Mouse (Mus musculus): ENCODE measurements around the gene Fam213b. TPM values are rescaled to one million over a fixed set of nuclear protein-coding genes. Genes with fewer than 3 reads are reported as not detected.

Gene Fam213b
- polyA plus RNA-seq, 1 experiment from 2014 or later = 41.3 TPM

- H3K27ac ChIP-seq = no peak overlapping the region
Measured at GRCm38 (mm10) chr4:154933306-154933907, 34.5 kb upstream of the Fam213b start.

DNA sequence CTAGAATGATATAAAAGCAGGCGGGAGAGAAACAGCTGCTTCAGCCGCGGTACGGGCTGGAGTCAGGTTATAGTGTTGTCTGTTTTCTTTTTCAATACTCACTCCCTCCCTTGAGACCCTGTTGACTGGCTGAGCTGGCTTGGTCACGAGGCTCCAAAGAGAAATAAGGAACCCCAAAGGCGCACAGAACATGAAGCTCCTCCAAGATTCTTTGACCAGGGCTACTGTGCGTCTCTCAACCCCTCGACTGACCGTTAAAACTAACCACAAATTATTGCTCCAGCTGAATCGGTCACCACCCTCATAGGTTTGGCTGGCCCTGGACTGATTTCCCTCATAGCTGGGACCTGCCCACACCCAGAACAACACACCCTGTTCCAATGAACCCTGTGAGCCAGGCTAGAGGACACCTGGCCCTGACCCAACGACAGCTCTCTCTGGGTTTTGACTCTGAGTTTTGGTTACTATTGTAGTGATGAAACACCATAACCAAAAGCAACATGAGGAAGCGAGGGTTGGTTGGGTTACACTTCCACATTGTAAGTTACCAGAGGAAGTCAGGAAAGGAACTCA is 30.2 kb upstream of the Fam213b start:
- peaks cover 38% of the 10 kb centered on the region for H3K79me2 ChIP-seq (ENCODE audit: inconsistent target)
- H3K36me3 ChIP-seq (ENCODE audit: inconsistent target) = peaks cover 20% of the 10 kb centered on the region
- 14% methylated on average over 12 of the region's 12 CpGs for WGBS (ENCODE audit: missing documents)
- H3K27ac ChIP-seq = peak overlapping the region; percentile 96
- H3K4me3 ChIP-seq (ENCODE audit: inconsistent target) = peak overlapping the region; percentile 75; the same call in 1 of the 2 replicates

More at GRCm38 (mm10) chr4:154933306-154933907, 34.5 kb upstream of the Fam213b start:
- Histone ChIP-seq H3K79me2 (ENCODE audit: inconsistent target) (no peaks in the 10 kb centered on the region), H3K36me3 (ENCODE audit: inconsistent target) (no peaks in the 10 kb centered on the region), H3K4me3 (ENCODE audit: inconsistent target) (no peak overlapping the region)
- WGBS (ENCODE audit: missing documents) = 93% methylated on average over 13 of the region's 13 CpGs

DNA sequence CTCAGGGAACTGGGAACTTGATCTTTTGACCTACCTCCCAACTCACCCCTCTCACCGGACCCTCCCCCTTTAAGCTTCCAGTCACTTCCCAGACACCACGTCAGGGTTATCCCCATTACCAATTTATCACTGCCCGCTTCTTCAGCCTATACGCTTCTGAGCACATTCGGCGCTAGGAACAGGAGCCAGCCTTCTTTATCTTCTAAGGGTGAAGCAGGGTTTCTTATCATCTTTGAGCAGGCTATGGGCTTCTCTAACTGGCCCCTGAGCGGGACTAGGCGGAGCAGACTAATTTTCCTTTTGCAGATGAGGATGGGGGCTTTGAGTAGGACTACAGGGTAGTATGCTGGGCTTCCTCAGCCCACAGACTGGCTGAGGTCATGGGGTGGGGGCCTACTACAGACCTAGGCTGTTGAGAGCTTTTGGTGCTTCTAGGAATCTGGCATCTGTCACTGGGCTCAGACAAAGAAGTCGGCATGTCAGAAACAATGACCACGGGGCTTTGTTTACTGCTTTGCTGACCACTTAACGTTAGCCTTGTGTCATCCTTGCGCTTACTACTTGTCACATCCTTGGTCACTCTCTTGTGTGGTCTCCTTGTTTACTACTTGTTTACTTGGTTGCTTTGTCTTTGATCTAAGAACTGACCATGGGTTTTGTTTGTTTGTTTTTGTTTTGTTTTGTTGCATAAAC is 29.6 kb upstream of the Fam213b start, which contains the start of gene Tnfrsf14:
Tnfrsf14 (minus strand) TSS at position 169 of the 693 bp plus-strand sequence.
- 27% methylated on average over 12 of the region's 12 CpGs for WGBS (ENCODE audit: missing documents)
- Histone ChIP-seq H3K27ac (peak within 1 kb of the TSS; percentile 96), H3K79me2 (ENCODE audit: inconsistent target) (peaks cover 44% of the 10 kb centered on the region)

DNA sequence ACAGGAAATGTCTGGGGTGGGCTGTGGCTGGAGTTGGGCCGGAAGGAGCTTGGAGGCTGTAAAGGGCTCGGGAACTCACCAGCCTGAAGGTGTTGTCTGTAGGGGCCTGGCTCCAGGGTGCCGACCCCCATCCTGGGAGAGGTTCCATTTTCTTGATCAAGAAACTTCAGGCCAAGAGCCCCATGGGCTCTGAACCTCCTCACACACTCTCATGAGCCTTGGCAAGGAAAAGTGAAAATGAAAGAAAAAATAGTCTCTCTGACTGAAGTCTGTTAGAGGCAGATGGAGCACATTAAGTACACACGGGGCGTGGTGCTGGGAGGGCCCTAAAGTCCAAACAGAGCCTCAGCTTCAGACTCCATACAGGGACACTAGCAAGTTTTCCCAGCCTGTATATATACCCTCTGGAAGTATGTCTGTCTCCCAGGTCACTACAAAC is 29.0 kb upstream of the Fam213b start:
- Histone ChIP-seq H3K4me3 (ENCODE audit: inconsistent target) (peak overlapping the region; percentile 75), H3K36me3 (ENCODE audit: inconsistent target) (peaks cover 33% of the 10 kb centered on the region), H3K27ac (peak overlapping the region; percentile 96), H3K79me2 (ENCODE audit: inconsistent target) (peaks cover 51% of the 10 kb centered on the region)
- WGBS (ENCODE audit: missing documents) = 2% methylated on average over 5 of the region's 5 CpGs

More for the DNA sequence above, 29.6 kb upstream of the Fam213b start, which contains the start of gene Tnfrsf14:
- peak within 1 kb of the TSS; percentile 75 for H3K4me3 ChIP-seq (ENCODE audit: inconsistent target)
- H3K36me3 ChIP-seq (ENCODE audit: inconsistent target) = peaks cover 27% of the 10 kb centered on the region

DNA sequence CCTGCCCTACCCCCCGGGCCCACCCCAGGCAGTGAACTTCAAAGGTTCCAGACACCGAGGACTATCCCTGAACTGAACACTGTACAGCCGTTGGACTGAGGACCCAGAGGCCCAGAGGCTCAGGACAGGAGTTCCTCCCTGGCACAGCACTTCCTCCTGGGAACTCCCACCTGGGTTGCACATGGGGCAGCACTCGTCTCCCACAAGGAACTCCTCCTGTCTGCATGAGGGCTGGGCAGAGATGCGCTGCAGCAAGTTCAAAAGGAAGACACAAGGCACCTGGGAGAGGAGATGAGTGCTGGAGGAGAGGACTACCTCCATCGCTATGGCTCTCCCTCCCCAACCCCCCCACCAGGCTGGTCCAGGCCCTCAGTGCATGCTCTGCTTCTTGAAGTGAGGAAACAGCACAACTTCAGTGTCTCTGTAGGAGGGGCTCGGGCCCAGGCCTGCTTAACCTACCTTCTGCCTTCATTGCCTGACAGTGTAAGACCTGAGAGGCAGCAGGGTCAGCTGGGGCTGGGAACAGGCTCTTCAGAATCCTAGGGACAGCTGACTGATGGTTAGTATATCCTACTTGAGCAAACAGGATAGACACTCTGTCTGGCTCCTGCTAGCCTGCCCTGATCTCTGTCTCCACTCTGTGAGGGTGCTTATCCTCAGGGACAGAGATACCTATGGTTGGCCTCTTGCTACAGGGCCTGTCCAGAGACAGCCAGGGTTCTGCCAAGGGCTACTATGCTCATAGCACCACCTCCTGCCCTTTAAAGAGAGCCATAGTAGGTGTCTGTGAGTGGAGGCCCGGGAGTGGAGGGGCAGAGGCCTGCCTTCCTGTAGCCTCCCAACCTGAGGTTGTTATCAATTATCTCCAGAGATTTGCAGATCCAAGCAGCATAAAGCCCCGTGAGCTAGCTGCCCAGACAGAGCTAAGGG is 28.3 kb upstream of the Fam213b start:
- H3K36me3 ChIP-seq (ENCODE audit: inconsistent target) = peaks cover 40% of the 10 kb centered on the region
- peaks cover 53% of the 10 kb centered on the region for H3K79me2 ChIP-seq (ENCODE audit: inconsistent target)
- H3K4me3 ChIP-seq (ENCODE audit: inconsistent target) = peak overlapping the region; percentile 75
- 15% methylated on average over 8 of the region's 9 CpGs for WGBS (ENCODE audit: missing documents)
- H3K27ac ChIP-seq = peak overlapping the region; percentile 96

DNA sequence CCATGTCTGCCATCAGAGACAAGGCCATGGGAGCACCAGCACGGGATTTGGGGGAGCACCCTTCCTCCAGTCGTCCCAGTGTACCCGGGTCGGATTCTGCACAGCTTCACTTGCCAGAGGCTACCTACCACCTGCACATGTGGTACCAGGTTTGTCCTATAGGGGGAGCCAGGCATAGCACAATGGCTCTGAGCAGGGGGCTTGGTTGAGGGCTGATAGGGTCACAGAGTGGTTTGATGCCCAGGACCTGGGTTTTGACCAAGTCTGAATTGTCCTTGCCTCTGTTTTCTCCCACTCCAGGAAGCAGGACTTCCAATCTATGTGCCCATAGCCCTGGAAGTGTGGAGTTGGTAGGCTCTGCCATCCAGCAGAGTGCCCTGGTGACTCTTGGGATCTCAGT is 26.5 kb upstream of the Fam213b start:
- H3K36me3 ChIP-seq (ENCODE audit: inconsistent target) = peaks cover 50% of the 10 kb centered on the region
- H3K4me3 ChIP-seq (ENCODE audit: inconsistent target) = no peak overlapping the region
- WGBS (ENCODE audit: missing documents) = 90% methylated on average over 4 of the region's 4 CpGs
- H3K79me2 ChIP-seq (ENCODE audit: inconsistent target) = peaks cover 53% of the 10 kb centered on the region
- no peak overlapping the region for H3K27ac ChIP-seq

DNA sequence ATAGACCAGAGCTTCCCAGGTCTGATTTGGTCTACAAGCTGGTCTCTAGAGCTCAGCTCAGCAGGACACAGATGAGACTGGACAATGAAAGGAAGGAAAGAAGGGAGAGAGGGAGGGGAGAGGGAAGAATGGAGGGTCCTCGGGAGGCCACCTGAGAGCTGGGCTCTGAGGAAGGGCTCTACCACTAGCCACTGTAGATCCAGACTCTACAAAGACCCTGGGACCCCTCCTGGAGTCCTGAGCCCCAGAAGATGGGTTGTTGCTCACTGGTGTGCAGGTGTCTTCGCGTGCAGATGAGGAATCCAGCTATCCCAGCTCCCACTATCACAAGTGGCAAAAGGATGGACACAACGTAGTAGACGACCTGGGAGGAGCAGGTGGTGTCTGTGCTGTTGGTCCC is 24.0 kb upstream of the Fam213b start:
- 90% methylated on average over 3 of the region's 5 CpGs for WGBS (ENCODE audit: missing documents)
- Histone ChIP-seq H3K27ac (no peak overlapping the region), H3K79me2 (ENCODE audit: inconsistent target) (peaks cover 52% of the 10 kb centered on the region), H3K4me3 (ENCODE audit: inconsistent target) (no peak overlapping the region), H3K36me3 (ENCODE audit: inconsistent target) (peaks cover 66% of the 10 kb centered on the region)

DNA sequence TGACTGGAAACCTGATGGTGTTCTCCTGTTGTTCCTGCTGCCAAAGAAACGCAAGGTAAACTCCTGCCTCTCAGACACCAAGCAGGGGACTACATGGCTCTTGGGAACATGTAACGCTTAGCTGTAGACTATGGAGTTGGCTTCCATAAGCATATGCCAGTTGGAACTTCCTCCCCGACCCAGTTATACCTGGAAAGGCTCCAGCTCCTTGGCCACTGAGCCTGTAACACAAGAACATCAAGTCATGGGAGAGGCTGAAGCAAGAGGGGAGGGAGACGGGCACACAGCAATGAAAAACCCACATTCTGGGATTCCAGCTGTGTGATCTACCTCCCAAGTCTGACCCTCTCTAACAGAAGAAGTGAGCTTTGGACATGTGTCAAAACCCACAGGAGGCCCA is 23.4 kb upstream of the Fam213b start:
- H3K27ac ChIP-seq = no peak overlapping the region

DNA sequence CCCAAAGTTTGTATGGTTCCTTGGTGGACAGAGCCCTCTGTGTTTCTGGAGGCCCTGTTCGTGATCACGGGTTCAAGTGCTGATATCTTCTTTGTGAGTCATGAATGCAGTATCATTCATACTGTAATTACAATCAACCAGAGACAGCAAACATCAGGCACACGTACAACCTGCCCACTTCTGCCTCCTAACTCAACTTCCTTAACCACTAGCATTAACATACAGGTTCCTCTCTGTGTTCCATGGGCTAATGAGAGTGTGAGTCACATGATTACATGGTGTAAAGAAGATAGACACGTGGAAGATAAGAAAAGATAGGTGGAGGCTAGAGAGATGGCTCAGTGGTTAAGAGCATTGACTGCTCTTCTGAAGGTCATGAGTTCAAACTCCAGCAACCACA is 17.7 kb upstream of the Fam213b start:
- 74% methylated on average over 4 of the region's 4 CpGs for WGBS (ENCODE audit: missing documents)
- H3K4me3 ChIP-seq (ENCODE audit: inconsistent target) = no peak overlapping the region
- peaks cover 29% of the 10 kb centered on the region for H3K36me3 ChIP-seq (ENCODE audit: inconsistent target)
- no peak overlapping the region for H3K27ac ChIP-seq
- H3K79me2 ChIP-seq (ENCODE audit: inconsistent target) = no peaks in the 10 kb centered on the region

More for the DNA sequence above, 23.4 kb upstream of the Fam213b start:
- Histone ChIP-seq H3K79me2 (ENCODE audit: inconsistent target) (peaks cover 46% of the 10 kb centered on the region), H3K4me3 (ENCODE audit: inconsistent target) (no peak overlapping the region), H3K36me3 (ENCODE audit: inconsistent target) (peaks cover 72% of the 10 kb centered on the region)
- WGBS (ENCODE audit: missing documents) = 85% methylated on average over 4 of the region's 4 CpGs

DNA sequence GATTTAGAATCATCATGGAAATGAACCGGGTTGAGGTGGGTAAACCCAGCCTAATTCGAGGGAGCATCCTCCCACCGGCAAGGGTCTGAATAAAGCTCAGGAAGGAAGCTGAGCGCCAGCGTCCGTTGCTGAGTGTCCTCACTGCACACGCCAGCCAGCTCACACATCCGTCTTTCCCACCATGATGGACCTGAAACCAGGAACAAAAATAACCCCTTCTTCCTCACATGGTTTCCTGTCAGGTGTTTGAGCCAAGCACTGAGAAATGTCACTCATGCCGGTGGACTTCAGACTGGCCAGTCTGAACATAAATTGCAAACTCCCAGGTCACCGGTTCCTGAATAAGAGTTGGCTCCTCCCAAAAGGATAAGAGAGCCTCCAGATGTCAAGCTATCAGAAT is 16.4 kb upstream of the Fam213b start:
- Histone ChIP-seq H3K79me2 (ENCODE audit: inconsistent target) (no peaks in the 10 kb centered on the region), H3K36me3 (ENCODE audit: inconsistent target) (peaks cover 24% of the 10 kb centered on the region), H3K27ac (0 out of 2 replicates have a peak overlapping the region, but pooled peaks have one; percentile 13), H3K4me3 (ENCODE audit: inconsistent target) (no peak overlapping the region)
- WGBS (ENCODE audit: missing documents) = 12% methylated on average over 10 of the region's 10 CpGs

GRCm38 (mm10) chr4:154914707-154915106 is 15.8 kb upstream of the Fam213b start:
- no peak overlapping the region for H3K4me3 ChIP-seq (ENCODE audit: inconsistent target)
- H3K27ac ChIP-seq = no peak overlapping the region
- peaks cover 20% of the 10 kb centered on the region for H3K36me3 ChIP-seq (ENCODE audit: inconsistent target)
- H3K79me2 ChIP-seq (ENCODE audit: inconsistent target) = no peaks in the 10 kb centered on the region
- WGBS (ENCODE audit: missing documents) = 89% methylated on average over 3 of the region's 3 CpGs

DNA sequence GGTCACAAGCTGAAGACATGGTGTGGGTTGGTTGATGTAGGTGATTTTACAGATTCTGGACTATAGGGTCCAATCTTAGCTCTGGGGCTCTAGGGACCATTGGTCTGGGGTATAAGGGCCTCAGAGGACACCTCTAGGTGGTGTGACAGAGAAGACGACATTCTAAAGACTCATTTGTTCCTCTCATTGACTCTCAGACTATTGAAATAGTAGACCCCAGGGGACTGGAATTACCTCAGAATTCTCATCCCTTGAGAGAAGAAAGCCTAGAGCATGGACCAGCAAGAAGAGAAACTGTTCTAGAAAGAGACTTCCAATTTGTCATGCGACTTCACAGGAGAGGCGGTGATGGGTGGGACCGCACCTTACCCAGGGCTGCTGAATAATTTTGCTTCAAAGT is 15.3 kb upstream of the Fam213b start:
- H3K36me3 ChIP-seq (ENCODE audit: inconsistent target) = peaks cover 20% of the 10 kb centered on the region
- no peak overlapping the region for H3K4me3 ChIP-seq (ENCODE audit: inconsistent target)
- H3K79me2 ChIP-seq (ENCODE audit: inconsistent target) = no peaks in the 10 kb centered on the region
- 97% methylated on average over 4 of the region's 4 CpGs for WGBS (ENCODE audit: missing documents)
- H3K27ac ChIP-seq = no peak overlapping the region

GRCm38 (mm10) chr4:154913845-154914244 is 14.9 kb upstream of the Fam213b start:
- Histone ChIP-seq H3K27ac (no peak overlapping the region), H3K79me2 (ENCODE audit: inconsistent target) (no peaks in the 10 kb centered on the region), H3K36me3 (ENCODE audit: inconsistent target) (peaks cover 18% of the 10 kb centered on the region), H3K4me3 (ENCODE audit: inconsistent target) (no peak overlapping the region)
- WGBS (ENCODE audit: missing documents) = 100% methylated on average over 3 of the region's 3 CpGs

DNA sequence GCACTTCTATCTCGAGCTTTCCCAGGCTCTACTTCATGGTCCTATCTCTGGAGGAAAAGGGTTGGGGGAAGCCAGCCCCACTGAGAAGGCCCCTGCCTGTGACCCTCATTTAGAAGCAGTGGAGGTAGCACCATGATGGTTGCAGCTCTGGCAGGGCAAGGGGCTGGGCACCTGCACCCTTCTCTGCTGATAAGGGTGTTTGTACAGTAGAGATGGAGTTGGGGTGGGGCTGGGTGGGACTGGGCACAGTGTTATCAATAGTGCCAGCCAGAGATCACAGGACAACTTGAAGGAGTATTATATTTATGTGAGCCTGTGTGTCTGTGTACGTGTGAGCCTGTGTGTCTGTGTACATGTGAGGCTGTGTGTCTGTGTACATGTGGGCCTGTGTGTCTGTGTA is 12.7 kb upstream of the Fam213b start:
- H3K79me2 ChIP-seq (ENCODE audit: inconsistent target) = no peaks in the 10 kb centered on the region
- H3K4me3 ChIP-seq (ENCODE audit: inconsistent target) = no peak overlapping the region
- 75% methylated on average over 2 of the region's 2 CpGs for WGBS (ENCODE audit: missing documents)
- H3K27ac ChIP-seq = peak overlapping the region; percentile 88
- H3K36me3 ChIP-seq (ENCODE audit: inconsistent target) = no peaks in the 10 kb centered on the region

Data from macrophage (primary cell).